Mouse (Mus musculus): ENCODE results near the gene Gm42791.

DNA sequence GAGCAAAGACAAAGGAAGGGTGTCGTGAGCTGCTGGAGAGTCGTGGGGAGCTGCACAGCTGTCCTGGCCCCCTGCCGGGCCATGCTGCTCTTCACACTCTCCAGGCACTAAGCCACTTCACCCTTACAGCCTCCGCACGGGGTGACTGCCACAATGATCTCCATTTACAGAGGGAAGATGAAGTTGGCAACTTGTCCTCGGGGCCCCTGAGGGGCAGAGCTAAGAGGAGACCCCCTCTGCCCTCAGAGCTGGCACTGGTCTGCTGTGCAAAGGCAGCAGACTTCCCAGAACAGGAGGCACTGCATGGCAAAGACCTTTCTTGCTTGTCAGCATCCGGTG lies 85.9 kb downstream of the Gm42791 start:
- TF ChIP-seq CTCF (conservative IDR thresholded peaks at IDR 0.05; ENCODE audit: low read length) (no peak), NANOG (IDR thresholded peaks at IDR 0.05; ENCODE audit: borderline replicate concordance, low read length) (no peak), POU5F1 (IDR thresholded peaks at IDR 0.05; ENCODE audit: borderline replicate concordance, low read length) (no peak)

All from E14TG2a.4 (cell line).